Mouse (Mus musculus): ENCODE data around the gene P3h3. TPM values are rescaled to one million over a fixed set of nuclear protein-coding genes. Genes with fewer than 3 reads are reported as not detected.

Gene P3h3
- polyA plus RNA-seq, 1 experiment from 2014 or later: 12.3 TPM

GRCm38 (mm10) chr6:124813496-124813895, 44.1 kb downstream of the P3h3 start:
- peaks cover 50% of the 10 kb centered on the region for H3K79me2 ChIP-seq (ENCODE audit: inconsistent target)
- peak overlapping the region; percentile 94 for H3K27ac ChIP-seq
- H3K4me3 ChIP-seq (ENCODE audit: inconsistent target): peak overlapping the region; percentile 85
- peaks cover 33% of the 10 kb centered on the region; the same call in 1 of the 2 replicates for H3K36me3 ChIP-seq (ENCODE audit: inconsistent target)
- under 1% methylated on average over 18 of the region's 18 CpGs for WGBS (ENCODE audit: missing documents)

DNA sequence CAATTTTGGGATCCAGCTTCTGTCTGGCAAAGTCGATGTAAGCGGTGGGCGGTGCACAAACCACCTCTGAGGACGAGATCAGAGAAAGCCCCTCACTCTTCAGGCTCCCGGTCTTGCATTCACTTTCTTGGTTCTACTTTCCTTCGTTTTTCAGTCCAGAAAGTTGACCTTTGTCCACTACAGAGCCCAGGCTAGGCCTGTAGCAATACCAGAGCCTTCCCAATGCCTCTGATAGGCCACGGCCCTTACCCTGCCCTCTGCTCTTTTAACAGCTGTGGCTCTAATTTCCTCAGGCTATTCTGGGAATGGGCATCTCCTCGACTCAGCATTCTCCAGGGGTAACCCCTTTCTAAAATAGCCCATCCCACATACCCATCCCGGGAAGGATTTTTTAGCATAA, 44.7 kb downstream of the P3h3 start:
- Histone ChIP-seq H3K79me2 (ENCODE audit: inconsistent target) (peaks cover 50% of the 10 kb centered on the region), H3K27ac (peak overlapping the region; percentile 94), H3K4me3 (ENCODE audit: inconsistent target) (peak overlapping the region; percentile 85), H3K36me3 (ENCODE audit: inconsistent target) (peaks cover 33% of the 10 kb centered on the region; the same call in 1 of the 2 replicates)
- 50% methylated on average over 9 of the region's 9 CpGs for WGBS (ENCODE audit: missing documents)

DNA sequence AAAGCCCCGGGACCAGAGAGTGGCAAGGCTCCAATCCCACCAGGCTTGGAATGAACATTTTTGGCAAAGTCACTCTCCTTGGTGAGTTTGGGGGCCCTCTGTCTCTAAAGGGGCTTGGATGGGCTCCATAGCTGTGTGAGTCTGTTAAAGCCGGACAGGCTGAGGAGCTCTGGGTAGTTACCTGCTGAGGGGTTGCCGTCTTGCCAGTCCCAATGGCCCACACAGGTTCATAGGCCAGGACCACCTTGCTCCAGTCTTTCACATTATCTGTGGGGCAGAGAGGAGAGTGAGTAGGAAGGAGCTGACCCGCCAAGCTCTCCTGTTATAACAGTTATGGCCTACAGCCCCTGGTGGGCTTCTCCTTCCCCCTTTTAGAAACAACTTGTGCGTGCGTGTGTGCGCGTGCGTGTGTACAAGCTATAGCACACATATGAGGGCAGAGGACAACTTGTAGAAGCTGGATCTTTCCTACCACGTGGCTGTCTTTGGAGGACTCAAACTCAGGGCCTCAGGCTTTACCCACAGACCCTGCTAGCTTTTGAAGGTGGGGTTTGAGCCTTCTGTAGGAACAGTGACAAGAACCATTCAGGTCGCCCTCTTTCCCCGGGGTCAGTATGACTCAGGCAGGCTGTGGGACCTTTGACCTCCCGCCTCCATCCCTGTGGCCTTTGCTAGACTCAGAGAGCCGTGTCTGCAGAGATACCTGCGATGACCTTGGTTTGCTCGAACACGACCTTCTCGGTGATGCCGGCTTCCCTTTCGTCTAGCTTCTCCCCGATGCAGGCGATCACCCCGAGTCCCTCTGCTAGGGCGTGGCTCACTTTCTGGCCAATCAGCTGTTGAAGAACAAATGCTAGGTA, 45.6 kb downstream of the P3h3 start:
- Histone ChIP-seq H3K4me3 (ENCODE audit: inconsistent target) (peak overlapping the region; percentile 85), H3K79me2 (ENCODE audit: inconsistent target) (peaks cover 50% of the 10 kb centered on the region), H3K27ac (peak overlapping the region; percentile 94), H3K36me3 (ENCODE audit: inconsistent target) (peaks cover 29% of the 10 kb centered on the region; the same call in 1 of the 2 replicates)
- 91% methylated on average over 24 of the region's 24 CpGs for WGBS (ENCODE audit: missing documents)

- Histone ChIP-seq H3K27ac (peak overlapping the region; percentile 94; the same call in 1 of the 2 replicates), H3K4me3 (ENCODE audit: inconsistent target) (no peak overlapping the region), H3K79me2 (ENCODE audit: inconsistent target) (peaks cover 50% of the 10 kb centered on the region), H3K36me3 (ENCODE audit: inconsistent target) (peaks cover 23% of the 10 kb centered on the region; the same call in 1 of the 2 replicates)
- WGBS (ENCODE audit: missing documents): 94% methylated on average over 4 of the region's 4 CpGs
Observed at GRCm38 (mm10) chr6:124811403-124811665, 46.2 kb downstream of the P3h3 start.

- Histone ChIP-seq H3K27ac (peak overlapping the region; percentile 95; the same call in 1 of the 2 replicates), H3K36me3 (ENCODE audit: inconsistent target) (peaks cover 20% of the 10 kb centered on the region; the same call in 1 of the 2 replicates), H3K79me2 (ENCODE audit: inconsistent target) (peaks cover 50% of the 10 kb centered on the region), H3K4me3 (ENCODE audit: inconsistent target) (peak overlapping the region; percentile 98; the same call in 1 of the 2 replicates)
- 79% methylated on average over 7 of the region's 11 CpGs for WGBS (ENCODE audit: missing documents)
Observed at GRCm38 (mm10) chr6:124810566-124811402, 46.8 kb downstream of the P3h3 start.

DNA sequence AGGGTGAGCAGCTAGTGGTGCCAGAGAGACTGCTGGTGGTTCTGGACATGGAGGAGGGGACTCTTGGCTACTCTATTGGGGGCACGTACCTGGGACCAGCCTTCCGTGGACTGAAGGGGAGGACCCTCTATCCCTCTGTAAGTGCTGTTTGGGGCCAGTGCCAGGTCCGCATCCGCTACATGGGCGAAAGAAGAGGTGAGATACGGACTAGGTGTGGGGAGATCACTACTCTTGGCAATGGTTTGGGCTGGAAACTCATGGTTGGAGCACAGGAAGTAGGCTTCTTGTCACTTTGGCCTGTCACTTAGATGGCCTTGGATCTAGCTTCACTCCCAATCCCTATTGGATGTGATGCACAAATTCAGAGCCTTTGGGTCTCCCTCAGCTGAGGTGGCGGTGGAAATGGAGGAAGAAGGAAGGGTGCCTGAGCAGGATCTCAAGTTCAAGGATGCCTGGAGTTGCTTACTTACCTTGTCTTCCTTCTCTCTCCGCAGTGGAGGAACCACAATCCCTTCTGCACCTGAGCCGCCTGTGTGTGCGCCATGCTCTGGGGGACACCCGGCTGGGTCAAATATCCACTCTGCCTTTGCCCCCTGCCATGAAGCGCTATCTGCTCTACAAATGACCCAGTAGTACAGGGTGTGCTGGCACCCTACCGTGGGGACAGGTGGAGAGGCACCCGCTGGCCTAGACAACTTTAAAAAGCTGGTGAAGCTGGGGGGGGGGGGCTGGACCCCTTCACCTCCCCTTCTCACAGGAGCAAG, 47.6 kb downstream of the P3h3 start:
- 63% methylated on average over 14 of the region's 14 CpGs for WGBS (ENCODE audit: missing documents)
- peak overlapping the region; percentile 98 for H3K4me3 ChIP-seq (ENCODE audit: inconsistent target)
- H3K36me3 ChIP-seq (ENCODE audit: inconsistent target): peaks cover 13% of the 10 kb centered on the region; the same call in 1 of the 2 replicates
- peak overlapping the region; percentile 95 for H3K27ac ChIP-seq
- peaks cover 50% of the 10 kb centered on the region for H3K79me2 ChIP-seq (ENCODE audit: inconsistent target)

- H3K27ac ChIP-seq: peak overlapping the region; percentile 95
- peaks cover 12% of the 10 kb centered on the region; the same call in 1 of the 2 replicates for H3K36me3 ChIP-seq (ENCODE audit: inconsistent target)
- peak overlapping the region; percentile 98 for H3K4me3 ChIP-seq (ENCODE audit: inconsistent target)
- WGBS (ENCODE audit: missing documents): under 1% methylated on average over 35 of the region's 35 CpGs
- peaks cover 53% of the 10 kb centered on the region for H3K79me2 ChIP-seq (ENCODE audit: inconsistent target)
Observed at GRCm38 (mm10) chr6:124809052-124809774, 48.3 kb downstream of the P3h3 start.

DNA sequence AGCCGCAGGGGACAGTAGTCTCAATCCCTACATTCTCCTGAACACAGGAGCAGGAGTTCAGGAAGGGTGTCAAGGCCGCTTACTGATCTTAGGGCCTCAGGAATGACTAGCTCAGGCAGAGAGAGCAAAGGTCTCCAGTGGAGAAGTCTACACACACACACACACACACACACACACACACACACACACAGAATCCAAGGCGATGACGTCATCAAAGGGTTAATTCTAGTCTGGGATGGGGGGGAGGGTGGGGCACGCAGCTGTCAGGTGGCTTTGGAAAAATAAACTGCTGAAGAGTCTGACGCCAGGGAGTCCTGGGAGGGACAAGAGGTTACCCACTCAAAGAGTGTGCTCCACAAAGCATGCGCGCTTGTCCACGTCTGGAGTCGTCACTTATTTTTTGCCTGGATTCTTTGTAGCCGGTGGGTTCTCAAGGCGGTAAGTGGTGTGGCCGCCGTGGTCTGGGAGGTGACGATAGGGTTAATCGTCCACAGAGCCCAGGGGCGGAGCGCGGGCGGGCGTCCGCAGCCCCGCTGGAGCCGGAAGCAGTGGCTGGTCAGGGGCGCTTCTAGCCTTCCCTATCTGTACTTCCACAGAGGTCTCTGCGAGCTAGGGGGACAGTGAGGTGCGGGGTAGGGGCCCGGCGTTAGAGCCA, 49.1 kb downstream of the P3h3 start, which contains the start of gene Spsb2:
Gene Spsb2 (plus strand): TSS at position 304 of the 655 bp plus-strand sequence.
- Histone ChIP-seq H3K36me3 (ENCODE audit: inconsistent target) (peaks cover 12% of the 10 kb centered on the region; the same call in 1 of the 2 replicates), H3K27ac (peak within 1 kb of the TSS; percentile 95), H3K4me3 (ENCODE audit: inconsistent target) (peak within 1 kb of the TSS; percentile 98), H3K79me2 (ENCODE audit: inconsistent target) (peaks cover 49% of the 10 kb centered on the region)
- 7% methylated on average over 27 of the region's 29 CpGs for WGBS (ENCODE audit: missing documents)

DNA sequence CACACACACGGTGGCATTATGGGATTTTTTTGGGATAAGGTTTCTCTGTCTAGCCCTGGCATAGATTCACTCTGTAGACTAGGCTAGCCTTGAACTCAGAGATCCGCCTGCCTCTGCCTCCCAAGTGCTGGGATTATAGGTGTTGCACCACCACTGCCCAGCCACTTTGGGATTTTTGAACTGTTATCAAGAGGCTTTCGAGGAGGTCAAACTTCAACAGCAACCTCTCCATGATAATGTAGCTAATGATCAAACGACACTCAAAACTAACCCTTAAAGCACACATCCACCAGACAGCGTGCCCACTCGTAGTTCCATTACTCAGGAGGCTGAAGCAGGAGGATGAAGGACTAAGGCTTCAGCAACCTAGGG, 49.6 kb downstream of the P3h3 start:
- WGBS (ENCODE audit: missing documents): 84% methylated on average over 5 of the region's 6 CpGs
- Histone ChIP-seq H3K27ac (peak overlapping the region; percentile 95), H3K79me2 (ENCODE audit: inconsistent target) (peaks cover 44% of the 10 kb centered on the region), H3K36me3 (ENCODE audit: inconsistent target) (peaks cover 12% of the 10 kb centered on the region; the same call in 1 of the 2 replicates), H3K4me3 (ENCODE audit: inconsistent target) (peak overlapping the region; percentile 98)

- Histone ChIP-seq H3K36me3 (ENCODE audit: inconsistent target) (peaks cover 12% of the 10 kb centered on the region; the same call in 1 of the 2 replicates), H3K27ac (peak overlapping the region; percentile 95), H3K79me2 (ENCODE audit: inconsistent target) (peaks cover 37% of the 10 kb centered on the region), H3K4me3 (ENCODE audit: inconsistent target) (no peak overlapping the region)
- WGBS (ENCODE audit: missing documents): 92% methylated on average over 4 of the region's 4 CpGs
Observed at GRCm38 (mm10) chr6:124807366-124807765, 50.2 kb downstream of the P3h3 start.

GRCm38 (mm10) chr6:124806446-124807140, 51.0 kb downstream of the P3h3 start:
- H3K36me3 ChIP-seq (ENCODE audit: inconsistent target): peaks cover 4% of the 10 kb centered on the region; the same call in 1 of the 2 replicates
- peak overlapping the region; percentile 95 for H3K27ac ChIP-seq
- H3K79me2 ChIP-seq (ENCODE audit: inconsistent target): peaks cover 30% of the 10 kb centered on the region
- WGBS (ENCODE audit: missing documents): 83% methylated on average over 7 of the region's 7 CpGs
- no peak overlapping the region; the same call in 1 of the 2 replicates for H3K4me3 ChIP-seq (ENCODE audit: inconsistent target)

- peak overlapping the region; percentile 44 for H3K4me3 ChIP-seq (ENCODE audit: inconsistent target)
- under 1% methylated on average over 33 of the region's 34 CpGs for WGBS (ENCODE audit: missing documents)
- H3K27ac ChIP-seq: peak overlapping the region; percentile 95
- H3K79me2 ChIP-seq (ENCODE audit: inconsistent target): peaks cover 22% of the 10 kb centered on the region
- H3K36me3 ChIP-seq (ENCODE audit: inconsistent target): no peaks in the 10 kb centered on the region; the same call in 1 of the 2 replicates
Observed at GRCm38 (mm10) chr6:124805341-124806321, 51.9 kb downstream of the P3h3 start.

Data from macrophage (primary cell).